Mouse (Mus musculus) cerebellum, adult 9-11 months (tissue): ENCODE measurements around the gene Nup210.
"Not testable (repeated sequence)": the region's sequence is repeated elsewhere in the genome, so short reads cannot be mapped to it uniquely, and the experiment has no call there.

ENCODE experiments used
- DNase-seq: peaks from one replicate; pipeline ENCODE4 v3.0.0; 2022

Nup210 gene

GRCm38 (mm10) chr6:91137343-91137956 is 20.8 kb upstream of the Nup210 start:
- DNase-seq, result no peak

GRCm38 (mm10) chr6:91130856-91131255 is 14.2 kb upstream of the Nup210 start:
- DNase-seq, result no peak

DNA sequence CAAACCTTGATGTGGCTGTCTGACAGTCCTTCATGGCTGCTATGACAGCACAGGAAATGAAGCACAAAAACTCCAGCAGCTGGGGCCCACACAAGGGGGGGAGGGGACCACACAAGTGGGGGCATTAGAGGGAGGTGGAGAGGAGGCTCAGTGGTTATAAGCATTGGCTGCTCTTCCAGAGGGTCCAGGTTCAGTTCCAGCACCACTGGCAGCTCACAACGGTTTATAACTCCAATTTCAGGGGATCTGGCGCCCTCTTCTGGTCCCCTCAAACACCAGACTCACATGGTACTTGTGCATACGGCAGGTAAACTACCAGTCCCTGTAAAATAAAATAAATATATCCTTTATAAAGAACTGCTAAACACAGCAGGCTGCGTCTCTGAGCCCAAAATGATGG is 12.4 kb upstream of the Nup210 start:
- no peak for DNase-seq

DNA sequence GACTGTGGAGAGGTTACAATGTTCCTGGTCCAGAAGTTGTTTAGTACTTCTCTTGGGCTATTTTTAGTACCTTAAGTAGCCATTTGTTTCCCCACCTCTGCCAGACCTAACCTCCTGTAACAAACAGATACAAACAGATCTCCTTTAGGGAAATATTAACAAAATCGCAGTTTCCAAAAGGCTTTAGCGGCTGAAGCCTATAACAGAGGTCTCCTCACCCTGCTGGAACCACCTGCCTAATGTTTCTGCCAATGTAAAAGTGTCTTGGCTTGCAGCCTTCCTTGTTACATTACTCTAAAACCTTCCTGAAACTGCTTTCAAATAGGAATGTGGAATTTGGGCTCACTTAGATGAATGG is 8.6 kb upstream of the Nup210 start:
- DNase-seq, result no peak

DNA sequence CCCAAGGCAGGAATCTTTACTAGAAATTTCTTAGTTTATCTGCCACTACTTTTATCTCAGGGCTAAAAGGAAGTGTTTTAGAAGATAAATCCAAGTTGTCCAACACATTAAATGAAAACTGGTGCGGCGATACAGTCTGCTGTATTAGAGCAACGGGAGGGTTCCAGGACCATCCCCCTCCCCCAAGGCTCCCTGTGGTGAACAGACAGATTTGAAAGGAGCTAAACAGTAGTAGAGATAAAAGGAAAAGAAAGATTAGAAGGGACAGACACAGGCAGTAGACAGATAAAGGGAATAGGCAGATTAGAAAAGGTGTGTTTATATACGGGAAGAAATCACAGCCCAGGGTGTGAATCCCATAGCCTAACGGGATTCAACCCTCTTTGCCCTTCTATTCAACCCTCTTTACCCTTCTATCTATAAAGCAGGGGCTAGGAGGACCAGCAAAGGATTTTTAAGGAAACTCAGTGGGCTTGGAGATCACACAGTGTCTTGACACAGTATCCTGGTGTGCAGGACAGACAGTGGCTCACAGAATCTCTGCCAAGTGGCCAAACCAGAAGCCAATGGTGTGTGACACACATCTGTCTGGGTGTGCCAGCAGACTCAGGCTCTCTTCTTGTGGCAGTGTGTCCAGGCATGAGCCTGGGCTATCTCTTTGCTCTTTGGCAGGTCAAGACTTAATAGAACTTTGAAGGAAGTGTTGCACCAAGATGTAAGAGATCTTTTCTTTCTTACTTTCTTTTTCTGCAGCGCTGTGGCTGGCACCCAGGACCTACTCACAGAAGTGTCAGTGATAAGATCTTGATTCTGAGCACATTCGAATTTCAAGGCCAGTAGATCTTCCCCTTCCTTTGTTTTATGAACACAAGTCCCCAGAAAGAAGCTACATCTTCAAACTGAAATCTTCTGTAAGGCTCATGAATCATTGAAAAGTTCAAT is 7.9 kb upstream of the Nup210 start:
- DNase-seq, result no peak

DNA sequence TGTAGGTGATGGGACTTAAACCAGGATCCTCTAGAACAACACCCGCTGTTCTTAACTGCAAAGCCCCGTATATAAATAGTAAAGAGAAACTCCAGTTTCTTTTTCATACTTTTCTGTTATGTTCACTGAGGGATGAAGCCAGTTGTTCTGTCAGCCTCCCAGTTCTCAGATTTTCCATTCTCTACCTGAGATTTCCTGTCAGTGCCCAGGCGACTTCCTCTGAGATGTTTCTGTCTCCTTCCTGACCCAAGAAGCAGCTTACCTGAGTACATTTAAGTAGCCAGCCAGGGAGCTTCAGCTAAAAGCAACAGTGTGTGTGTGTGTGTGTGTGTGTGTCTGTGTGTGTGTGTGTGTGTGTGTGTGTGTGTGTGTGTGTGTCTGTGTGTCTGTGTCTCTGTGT is 6.8 kb upstream of the Nup210 start:
- DNase-seq, result no peak

GRCm38 (mm10) chr6:91121089-91121488 is 4.5 kb upstream of the Nup210 start:
- DNase-seq, result not testable (repeated sequence)

DNA sequence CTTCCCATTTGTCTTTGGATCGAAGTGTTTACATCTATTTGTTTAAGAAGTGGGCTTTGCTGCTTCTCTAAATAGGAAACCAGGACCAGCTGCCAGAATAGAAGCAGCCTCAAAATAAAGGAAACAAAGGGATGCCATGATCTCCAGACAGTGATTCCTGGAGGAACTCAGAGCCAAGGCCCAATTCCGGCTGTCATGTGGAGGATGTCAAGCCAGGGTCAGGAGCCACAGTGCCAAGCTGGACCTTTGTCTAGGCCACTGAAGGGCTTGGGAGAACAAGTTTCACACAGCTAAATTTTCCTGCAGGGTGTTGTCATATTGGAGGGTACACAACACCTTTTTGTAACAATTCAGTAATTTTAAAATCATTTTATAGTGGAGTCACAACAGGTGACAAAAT is 3.6 kb upstream of the Nup210 start:
- DNase-seq, result no peak

DNA sequence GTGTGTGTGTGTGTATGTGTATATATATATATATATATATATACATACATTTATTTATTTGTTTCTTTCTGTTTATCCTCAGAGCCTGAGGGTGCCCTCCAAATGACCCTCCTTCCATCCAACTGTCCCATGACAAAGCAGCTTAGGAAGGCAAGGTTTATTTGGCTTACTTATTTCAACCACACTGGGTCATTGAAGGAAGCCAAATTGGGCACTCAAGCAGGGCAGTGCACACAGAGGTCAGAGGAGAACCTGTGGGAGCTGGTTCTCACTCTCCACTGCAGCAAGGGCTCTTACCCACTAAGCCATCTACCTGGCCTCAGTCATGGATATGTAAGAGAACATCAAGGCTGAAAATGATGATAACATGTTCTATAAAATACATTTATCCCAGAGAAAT is 1.9 kb upstream of the Nup210 start:
- DNase-seq, result no peak

- DNase-seq, result no peak
These were observed 520 bp upstream of the Nup210 start for GRCm38 (mm10) chr6:91117149-91117548.

- DNase-seq, result no peak
These were observed 776 bp downstream of the Nup210 start for GRCm38 (mm10) chr6:91115863-91116243.

DNA sequence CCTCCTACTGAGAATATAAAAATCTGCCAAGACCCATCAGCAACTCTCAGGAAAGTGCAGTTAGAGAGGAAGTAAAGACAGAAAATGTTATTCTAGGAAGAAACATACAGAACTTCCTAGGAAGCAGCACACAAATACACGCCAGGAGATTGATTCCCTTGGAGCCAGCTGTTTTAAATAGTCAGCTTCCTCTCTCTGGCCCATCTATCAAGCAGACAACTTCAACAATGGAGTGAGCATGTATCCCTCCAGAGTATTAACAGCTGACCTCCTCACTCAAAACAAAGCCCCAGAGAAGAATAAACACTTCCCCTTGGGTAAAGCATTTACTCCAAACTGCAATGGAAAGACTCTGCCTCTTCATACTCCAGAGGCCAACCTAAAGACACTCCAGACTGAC is 1.5 kb downstream of the Nup210 start:
- DNase-seq, result no peak

GRCm38 (mm10) chr6:91114716-91115115 is 1.9 kb downstream of the Nup210 start:
- DNase-seq, result no peak

DNA sequence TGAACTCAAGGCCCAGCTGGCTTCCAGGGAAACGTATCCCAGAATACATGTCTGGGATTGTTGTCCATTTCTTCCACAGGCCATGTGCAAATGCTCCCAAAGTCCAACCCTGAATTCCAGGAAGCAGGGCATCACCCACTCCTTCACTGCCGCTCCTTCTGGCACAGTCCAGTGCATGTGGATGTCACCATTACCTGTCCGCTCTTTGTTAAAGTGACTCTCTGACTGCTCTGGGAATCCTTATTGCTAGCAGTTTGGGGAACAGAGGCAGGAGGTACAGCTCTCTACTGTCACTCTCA is 4.7 kb downstream of the Nup210 start:
- DNase-seq, result no peak

DNA sequence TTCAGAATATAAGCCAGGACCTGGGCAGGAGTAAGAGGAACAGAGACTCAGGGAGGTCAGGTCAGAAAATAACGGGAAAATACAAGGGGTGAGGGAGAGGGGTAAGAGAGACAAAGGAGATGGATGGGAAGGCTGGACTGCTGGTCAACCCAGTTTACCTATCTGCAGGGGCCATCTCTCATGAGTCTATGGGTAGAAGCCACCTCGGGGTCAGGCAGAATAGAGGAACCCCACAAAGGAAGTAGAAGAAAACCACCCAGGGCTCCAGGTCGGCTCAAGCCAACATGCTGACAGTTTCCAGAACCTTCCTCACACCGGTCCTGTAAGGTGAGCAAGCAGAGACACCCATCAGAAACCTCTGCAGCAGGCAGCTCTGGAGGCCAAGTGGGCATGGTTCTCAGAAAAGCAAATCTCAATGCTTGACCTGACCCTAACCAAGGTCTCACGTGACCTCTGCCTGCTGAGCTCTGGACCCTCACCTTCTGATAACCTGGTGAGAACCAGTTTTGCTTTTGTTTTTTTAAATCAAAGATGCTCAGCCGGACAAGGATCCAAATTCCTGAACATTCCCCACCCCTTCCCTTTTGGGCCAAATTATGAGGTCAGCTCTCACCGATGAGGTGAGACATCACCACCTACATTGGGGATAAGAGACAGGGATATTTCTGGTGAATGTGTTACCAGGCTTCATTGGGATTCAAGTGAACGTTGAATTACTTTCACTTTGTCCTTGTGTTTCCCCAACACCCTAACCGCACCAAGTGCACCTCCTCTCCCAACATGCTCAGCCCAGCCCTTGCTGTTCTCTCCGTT is 5.3 kb downstream of the Nup210 start:
- DNase-seq, result no peak

- DNase-seq, result no peak
These were observed 6.2 kb downstream of the Nup210 start for GRCm38 (mm10) chr6:91110323-91111020.

- DNase-seq, result no peak
These were observed 7.1 kb downstream of the Nup210 start for GRCm38 (mm10) chr6:91109489-91109888.

- no peak for DNase-seq
These were observed 7.6 kb downstream of the Nup210 start for GRCm38 (mm10) chr6:91108917-91109450.

DNA sequence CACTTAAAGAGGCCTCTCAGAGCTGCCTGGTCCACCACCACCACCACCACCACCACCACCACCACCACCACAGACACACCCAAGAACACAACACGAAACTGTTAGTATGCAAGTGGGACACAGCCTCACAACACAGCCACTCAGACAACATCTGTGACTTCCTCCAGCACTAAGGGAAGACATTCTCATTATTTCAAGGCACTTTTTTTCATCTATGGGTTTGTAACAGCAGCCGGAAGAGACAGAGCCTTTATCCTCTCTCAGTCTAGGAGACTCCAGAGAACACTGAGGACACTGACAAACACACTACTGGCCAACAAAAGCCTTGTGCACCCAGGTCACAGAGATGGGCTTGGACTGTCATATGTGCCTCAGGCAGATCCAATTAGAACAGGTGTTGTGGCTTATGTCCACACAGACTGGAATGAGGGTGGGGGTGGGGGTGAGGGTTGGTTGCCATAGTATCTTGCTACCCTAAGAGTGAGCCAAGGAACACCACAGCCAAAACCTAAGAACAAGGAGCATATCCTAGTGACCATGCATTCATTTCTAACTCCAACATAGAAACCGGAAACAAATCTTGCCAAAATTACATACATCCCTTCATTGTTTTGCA is 8.2 kb downstream of the Nup210 start:
- DNase-seq, result no peak

DNA sequence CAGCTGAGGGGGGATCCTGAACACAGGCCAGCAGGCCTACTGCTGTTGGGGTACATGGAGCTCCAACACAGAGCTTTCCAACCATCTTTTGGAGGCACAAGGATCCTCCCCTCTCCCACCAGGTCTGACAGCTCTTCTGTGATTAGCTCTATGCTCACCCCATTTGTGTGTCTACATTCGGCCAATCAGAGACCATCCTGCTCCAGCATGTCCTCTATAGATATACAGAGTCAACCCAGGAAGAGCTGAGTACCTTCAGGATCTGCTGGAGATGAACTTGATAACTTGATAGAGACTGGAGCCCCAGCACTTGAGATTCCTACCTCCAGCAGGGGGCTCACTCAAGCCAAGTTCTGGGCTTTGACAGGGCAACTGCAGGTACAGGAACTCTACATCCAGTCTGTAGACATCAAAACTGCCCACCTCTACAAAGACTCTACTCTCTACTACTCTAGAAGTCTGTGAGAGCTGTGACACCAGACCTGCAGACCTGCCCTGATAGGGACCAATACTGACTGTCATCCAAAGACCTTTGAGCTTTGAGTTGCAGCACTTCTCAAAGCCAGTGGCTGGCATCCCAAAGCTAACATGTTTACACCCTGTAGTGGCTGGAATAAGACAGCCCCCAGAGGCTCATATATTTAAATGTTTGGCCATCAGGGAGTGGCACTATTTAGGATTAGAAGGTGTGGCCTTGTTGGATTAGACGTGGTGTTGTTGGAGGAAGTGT is 11.1 kb downstream of the Nup210 start:
- DNase-seq, result no peak

- no peak for DNase-seq
These were observed 11.7 kb downstream of the Nup210 start for GRCm38 (mm10) chr6:91104765-91105399.
